Mouse (Mus musculus) CD4-positive, CD25-positive, alpha-beta regulatory T cell, adult 4 months (primary cell): ENCODE data around the gene Zfp574. TPM values are rescaled to one million over a fixed set of nuclear protein-coding genes. Genes with fewer than 3 reads are reported as not detected.

Experiments used
- ATAC-seq: one replicate; pipeline ENCODE4 v1.8.0; 2017
- polyA plus RNA-seq, 2 experiments: library from polyadenylated mRNA; unstranded; fragments of 100-300 nt; shearing (Covaris generic); gene quantifications; one replicate each; pipeline ENCODE4 v1.2.1; 2017

Zfp574 gene
- polyA plus RNA-seq, 2 experiments from 2014 or later, result 11.3 to 15.1 TPM

GRCm38 (mm10) chr7:25073924-25074323 lies 1.6 kb downstream of the Zfp574 start:
- ATAC-seq, result no peak

DNA sequence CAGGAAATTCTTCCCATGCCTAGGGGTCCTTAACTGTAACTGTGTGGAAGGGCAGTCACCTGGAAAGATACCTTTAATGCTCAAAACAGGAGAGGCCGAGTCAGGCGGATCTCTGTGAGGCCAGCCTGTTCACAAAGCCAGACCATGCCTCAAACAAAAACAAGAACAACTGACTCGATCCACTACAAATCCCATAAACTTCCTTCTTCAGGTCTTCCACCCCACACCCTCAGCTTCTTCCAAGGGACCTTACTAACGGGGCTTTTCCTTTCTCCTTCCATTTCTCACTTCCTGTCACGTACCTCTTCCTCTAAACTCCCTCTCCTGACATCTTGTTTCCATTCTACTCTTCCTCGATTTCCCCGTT lies 3.9 kb downstream of the Zfp574 start:
- no peak for ATAC-seq

DNA sequence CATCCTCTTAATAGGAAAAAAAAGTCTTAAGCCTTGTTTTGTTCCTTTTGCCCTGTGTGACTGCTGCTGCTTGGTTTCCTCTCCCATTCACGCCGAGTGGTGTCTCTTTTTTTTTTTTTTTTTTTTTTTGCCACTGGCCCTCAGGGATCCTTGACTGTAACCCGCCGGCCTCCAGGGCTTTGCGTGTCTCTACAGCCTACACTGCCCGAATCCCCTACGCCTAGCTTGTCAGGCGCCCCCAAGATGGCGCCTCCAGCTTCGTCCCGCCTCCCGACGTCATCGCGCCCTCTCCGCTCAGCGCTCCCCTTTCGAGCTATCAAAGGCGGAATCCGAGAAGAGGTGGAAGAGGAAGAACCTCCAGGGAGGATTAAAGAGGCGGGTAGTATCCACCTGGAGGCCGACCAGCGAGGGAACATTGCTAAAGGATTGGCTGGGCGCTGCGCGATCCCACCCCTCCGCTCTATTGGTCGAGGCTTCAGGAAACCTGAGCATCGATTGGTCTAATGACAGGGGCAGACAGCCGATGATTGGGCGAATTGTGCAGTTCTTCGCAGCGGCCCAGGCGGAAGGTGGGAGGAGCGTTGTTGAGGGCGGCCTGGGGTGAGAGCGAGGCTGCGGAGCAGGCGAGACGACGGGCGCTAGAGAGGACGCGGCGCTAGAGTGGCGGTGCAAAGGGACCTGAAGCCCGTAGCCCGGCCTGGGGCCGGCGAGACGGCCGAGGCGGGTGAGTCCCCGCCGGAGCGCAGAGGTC lies 4.5 kb downstream of the Zfp574 start:
- ATAC-seq, result peak; percentile 94

- ATAC-seq, result peak; percentile 7
These were observed 5.0 kb downstream of the Zfp574 start for GRCm38 (mm10) chr7:25077414-25077755.

DNA sequence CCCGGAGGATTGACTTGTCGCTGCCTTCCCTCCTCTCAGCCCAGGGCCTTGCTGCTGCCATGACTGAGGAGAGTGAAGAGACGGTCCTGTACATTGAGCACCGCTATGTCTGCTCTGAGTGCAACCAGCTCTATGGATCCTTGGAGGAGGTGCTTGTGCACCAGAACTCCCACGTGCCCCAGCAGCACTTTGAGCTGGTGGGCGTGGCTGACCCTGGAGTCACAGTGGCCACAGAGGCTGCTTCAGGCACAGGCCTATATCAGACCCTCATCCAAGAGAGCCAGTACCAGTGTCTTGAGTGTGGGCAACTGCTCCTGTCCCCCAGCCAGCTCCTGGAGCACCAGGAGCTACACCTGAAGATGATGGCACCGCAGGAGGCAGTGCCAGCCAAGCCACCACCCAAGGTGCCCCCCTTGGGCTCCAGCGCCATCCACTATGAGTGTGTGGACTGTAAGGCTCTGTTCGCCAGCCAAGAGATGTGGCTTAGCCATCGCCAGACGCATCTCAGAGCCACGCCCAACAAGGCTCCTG lies 7.2 kb downstream of the Zfp574 start:
- no peak for ATAC-seq

GRCm38 (mm10) chr7:25080431-25080830 lies 8.1 kb downstream of the Zfp574 start:
- ATAC-seq, result no peak

GRCm38 (mm10) chr7:25082510-25082909 lies 10.1 kb downstream of the Zfp574 start:
- ATAC-seq, result peak; percentile 69

DNA sequence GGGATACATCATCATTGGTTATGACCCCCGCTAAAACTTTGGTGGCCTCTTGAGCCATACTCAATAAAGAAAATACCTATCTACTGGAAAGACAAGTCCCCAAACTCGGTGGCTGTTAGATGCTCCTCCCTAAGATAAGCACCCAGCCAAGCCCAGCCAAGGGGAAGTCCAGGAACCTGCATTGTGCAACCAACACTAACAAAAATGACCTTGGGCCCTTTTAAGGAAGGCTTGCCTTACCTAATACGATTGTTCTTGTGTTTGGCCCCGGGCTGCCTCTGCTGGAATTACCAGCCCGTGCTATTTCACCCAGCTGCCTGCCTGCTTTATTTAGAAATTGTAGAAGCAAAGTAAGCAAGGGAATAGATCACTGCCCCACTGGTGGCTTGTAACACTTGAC lies 12.3 kb downstream of the Zfp574 start:
- ATAC-seq, result no peak

DNA sequence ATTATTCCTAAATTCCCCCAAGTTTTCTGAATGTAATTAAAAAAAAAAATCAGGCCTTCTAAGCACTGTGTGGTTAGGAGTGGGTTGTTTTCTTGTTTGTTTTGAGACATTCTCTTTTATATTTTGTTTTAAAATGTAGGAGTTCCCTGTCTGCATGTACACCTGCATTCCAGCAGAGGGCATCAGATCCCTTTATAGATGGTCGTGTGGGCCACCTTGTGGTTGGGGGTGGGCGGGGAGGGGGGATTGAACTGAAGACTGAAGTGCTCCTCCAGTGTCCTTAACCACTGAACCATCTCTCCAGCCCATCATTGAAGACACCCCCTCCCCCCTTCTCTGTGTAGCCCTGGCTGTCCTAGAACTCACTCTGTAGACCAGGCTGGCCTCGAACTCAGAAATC lies 14.3 kb downstream of the Zfp574 start:
- ATAC-seq, result no peak

- no peak for ATAC-seq
These were observed 15.0 kb downstream of the Zfp574 start for GRCm38 (mm10) chr7:25087256-25087912.

GRCm38 (mm10) chr7:25087972-25088371 lies 15.6 kb downstream of the Zfp574 start:
- peak; percentile 37 for ATAC-seq

GRCm38 (mm10) chr7:25088531-25088930 lies 16.2 kb downstream of the Zfp574 start:
- ATAC-seq, result peak; percentile 37

DNA sequence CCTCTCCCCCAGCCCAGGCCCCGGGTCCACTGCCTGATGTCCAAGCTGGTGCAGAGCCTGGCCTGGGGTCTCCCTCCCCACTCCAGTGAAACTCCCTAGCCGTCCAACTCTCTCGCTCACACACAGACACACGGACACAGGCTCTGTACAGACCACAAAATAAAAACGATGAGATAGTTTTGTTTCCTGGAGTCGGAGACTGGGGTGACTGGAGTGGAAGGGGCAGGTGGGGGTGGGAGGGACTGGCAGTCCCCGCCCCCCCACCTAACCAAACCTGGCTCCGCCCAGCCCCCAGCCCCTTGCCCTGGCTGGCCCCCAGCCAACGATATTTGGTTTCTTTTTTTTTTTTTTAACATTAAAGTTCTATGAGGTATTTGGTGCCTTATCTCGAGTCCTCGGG lies 16.6 kb downstream of the Zfp574 start:
- peak; percentile 40 for ATAC-seq

- no peak for ATAC-seq
These were observed 17.5 kb downstream of the Zfp574 start for GRCm38 (mm10) chr7:25089875-25090274.

DNA sequence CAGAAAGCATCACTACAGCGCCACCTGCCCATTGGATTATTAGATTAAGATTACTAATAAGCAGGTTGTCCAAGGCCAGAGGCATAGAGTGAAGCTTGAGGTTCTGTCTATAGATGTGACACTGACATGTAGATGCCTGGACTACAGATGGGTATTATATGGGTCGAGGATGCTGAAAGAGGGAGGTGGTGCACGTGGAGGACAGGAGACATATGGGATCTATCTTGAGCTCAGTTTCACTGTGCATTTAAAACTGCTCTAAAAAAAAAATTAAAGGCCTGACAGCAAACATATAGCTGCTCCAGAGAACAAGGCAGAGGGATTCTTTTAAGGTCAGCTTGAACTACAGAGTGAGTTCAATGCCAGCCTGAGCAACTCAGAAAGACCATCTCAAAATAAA lies 25.8 kb downstream of the Zfp574 start:
- no peak for ATAC-seq

DNA sequence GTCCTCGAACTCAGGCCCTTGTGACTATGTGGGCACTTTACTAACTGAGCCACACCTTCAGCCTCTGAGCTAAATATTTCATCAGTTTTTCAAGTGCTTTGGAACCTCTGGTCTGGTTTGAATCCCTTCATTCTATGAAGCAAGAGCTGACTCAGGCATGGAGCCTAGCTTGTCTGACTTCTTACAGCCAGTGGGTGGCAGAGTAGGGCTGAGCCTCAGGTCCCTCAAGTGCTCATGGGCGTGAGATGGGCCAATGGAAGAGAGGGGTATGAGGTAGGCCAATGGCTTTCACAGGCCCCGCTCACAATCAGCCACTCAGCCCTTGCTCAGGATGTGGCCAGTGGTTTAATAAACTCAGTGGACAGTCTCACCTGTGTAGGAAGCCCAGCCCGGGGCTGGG lies 27.2 kb downstream of the Zfp574 start:
- ATAC-seq, result no peak

- ATAC-seq, result peak; percentile 81
These were observed 33.2 kb downstream of the Zfp574 start for GRCm38 (mm10) chr7:25105411-25106160.

GRCm38 (mm10) chr7:25106790-25107502 lies 34.6 kb downstream of the Zfp574 start:
- ATAC-seq, result peak; percentile 57

DNA sequence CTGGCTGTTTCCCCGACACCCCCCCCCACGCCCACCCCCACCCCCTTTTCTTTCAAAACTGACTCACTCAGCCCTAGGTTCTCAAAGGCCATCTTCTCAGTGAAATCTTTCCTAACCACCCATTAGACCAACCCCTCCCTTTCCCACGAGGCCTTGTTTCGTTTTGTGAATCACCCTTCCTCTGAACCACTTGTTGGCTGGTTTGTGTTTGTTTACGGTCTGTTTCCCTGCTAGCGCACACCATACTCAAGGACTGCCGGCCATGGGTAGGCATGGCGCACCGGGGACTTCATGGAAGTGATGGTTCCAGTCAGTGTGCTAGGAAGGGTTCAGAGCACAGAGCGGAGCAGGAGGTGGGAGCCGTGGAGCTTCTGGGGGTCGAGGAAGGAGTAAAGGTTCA lies 37.0 kb downstream of the Zfp574 start:
- ATAC-seq, result no peak

DNA sequence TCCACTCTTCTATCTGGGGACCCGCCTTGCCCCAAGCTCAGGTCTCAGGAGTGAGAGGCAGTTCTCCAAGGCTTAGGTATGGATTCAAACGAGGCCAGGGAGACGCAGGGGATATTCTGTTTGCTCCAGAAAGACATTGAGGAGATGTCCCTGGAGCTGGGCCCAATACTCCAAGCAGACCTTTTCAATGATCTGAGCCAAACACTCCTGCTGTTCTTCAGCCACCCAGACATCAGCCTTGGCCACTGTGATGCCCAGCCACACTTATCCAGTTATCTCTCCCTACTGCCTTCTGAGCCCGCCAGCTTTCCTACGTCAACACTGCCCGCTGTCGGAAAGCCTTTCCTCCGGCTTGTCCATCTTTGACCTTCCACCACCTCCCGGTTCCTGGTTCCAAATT lies 38.0 kb downstream of the Zfp574 start:
- no peak for ATAC-seq

GRCm38 (mm10) chr7:25112178-25112955 lies 40.0 kb downstream of the Zfp574 start:
- ATAC-seq, result no peak
